Mouse (Mus musculus): Measurements from ENCODE around the gene Apol8. TPM values are rescaled to one million over a fixed set of nuclear protein-coding genes. Genes with fewer than 3 reads are reported as not detected.
A peak's percentile ranks its signal among the peaks of the same experiment; 100 is the strongest.

The Apol8 gene
- not detected in 2 replicates for polyA plus RNA-seq (2014; fragmentation: Nextera tagmentation; extraction: Ambion mirVana)

DNA sequence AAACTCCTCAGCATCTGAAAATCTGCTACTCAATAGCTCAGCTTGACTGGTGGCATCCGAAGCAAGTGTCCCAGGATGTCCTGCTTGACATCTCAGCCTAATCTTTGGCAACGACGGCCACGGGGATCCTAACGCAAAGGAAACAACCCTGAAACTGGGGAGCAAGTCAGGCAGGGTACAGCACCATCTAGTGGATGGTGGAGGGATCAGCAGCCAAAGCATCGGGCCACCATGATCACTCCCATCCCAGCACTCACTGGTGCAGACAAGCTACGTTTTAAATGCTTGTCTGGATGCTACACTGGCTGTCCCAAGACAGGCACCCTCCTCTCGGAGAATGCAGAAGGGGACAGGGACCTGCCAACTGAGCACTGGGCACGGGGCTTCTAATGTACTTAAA is at the start of gene Apol8:
Apol8 (minus strand) TSS at position 156 of the 400 bp plus-strand sequence.
- ATAC-seq (ENCODE audit: insufficient read depth) (no peak), DNase-seq (peak; percentile 79)
- Histone ChIP-seq H3K9ac (no peak within 1 kb of the TSS; the same call in 1 of the 2 replicates), H3K27ac (ENCODE audit: low read depth) (no peak within 1 kb of the TSS), H3K27me3 (ENCODE audit: insufficient read depth, low read length) (no peaks in the 10 kb centered on the region), H3K4me3 (ENCODE audit: low read depth, low read length) (no peak within 1 kb of the TSS), H3K4me1 (ENCODE audit: insufficient read depth) (no peaks in the 10 kb centered on the region), H3K36me3 (ENCODE audit: insufficient read depth) (peaks cover 26% of the 10 kb centered on the region), H3K9me3 (ENCODE audit: low read depth, low read length) (no peaks in the 10 kb centered on the region), H3K4me2 (no peak within 1 kb of the TSS)
- peak; percentile 90 for TF ChIP-seq CTCF (IDR thresholded peaks at IDR 0.05; ENCODE audit: low read depth)
- 5% methylated on average over 9 of the region's 9 CpGs for WGBS

DNA sequence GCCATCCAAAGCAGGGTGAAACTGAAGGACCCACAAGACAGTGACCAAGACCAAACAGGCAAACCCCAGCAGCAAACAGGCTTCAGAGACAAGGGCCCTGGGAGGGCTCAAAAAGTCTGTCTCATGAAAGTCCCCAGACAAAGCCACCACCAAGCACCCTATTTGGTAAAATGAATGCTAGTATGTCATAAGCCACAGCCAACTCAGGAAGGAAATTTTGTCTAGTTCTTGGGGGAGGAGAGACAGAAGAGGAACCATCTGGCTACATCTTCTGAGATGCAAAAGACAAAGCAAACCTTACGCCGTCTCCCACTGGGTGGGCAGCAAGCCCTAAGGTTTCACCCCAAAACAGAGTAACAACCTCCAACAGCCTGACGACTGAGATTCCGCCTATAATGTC is 48.9 kb upstream of the Apol8 start:
- Histone ChIP-seq H3K4me1 (ENCODE audit: insufficient read depth) (0 out of 2 replicates have a peak, but pooled peaks cover 9% of the 10 kb centered on the region), H3K4me3 (ENCODE audit: low read depth, low read length) (no peak overlapping the region), H3K27me3 (ENCODE audit: insufficient read depth, low read length) (no peaks in the 10 kb centered on the region), H3K4me2 (no peak overlapping the region), H3K9me3 (ENCODE audit: low read depth, low read length) (no peaks in the 10 kb centered on the region), H3K27ac (ENCODE audit: low read depth) (no peak overlapping the region), H3K36me3 (ENCODE audit: insufficient read depth) (peaks cover 91% of the 10 kb centered on the region), H3K9ac (no peak overlapping the region)
- 83% methylated on average over 4 of the region's 4 CpGs for WGBS
- TF ChIP-seq CTCF (IDR thresholded peaks at IDR 0.05; ENCODE audit: low read depth) = no peak
- ATAC-seq (ENCODE audit: insufficient read depth) (no peak), DNase-seq (no peak)

DNA sequence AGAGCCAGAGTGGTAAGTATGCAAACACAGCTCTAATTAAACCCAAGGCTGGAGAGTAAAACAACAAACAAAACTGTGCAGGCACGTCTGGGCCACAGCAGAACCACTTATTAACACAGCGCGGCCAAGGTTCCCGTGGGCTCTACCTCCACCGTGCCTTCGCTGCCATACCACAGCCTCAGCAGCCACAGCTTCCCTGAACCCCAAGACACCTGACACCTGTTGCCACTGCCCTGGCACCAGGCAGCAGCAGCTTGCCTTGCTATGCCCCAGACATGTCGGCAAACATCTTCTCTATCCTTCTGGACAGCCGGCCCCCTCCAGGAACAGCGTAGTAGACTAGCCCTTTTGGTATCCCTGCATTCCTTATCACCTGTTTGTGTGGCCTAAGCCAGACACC is 48.1 kb upstream of the Apol8 start:
- no peak overlapping the region for H3K4me2 ChIP-seq
- no peak for TF ChIP-seq CTCF (IDR thresholded peaks at IDR 0.05; ENCODE audit: low read depth)
- no peak overlapping the region for H3K9ac ChIP-seq
- no peaks in the 10 kb centered on the region for H3K9me3 ChIP-seq (ENCODE audit: low read depth, low read length)
- 66% methylated on average over 9 of the region's 9 CpGs for WGBS
- H3K36me3 ChIP-seq (ENCODE audit: insufficient read depth) = peaks cover 85% of the 10 kb centered on the region
- ATAC-seq (ENCODE audit: insufficient read depth) (no peak), DNase-seq (no peak)
- no peak overlapping the region for H3K4me3 ChIP-seq (ENCODE audit: low read depth, low read length)
- no peaks in the 10 kb centered on the region for H3K27me3 ChIP-seq (ENCODE audit: insufficient read depth, low read length)
- H3K4me1 ChIP-seq (ENCODE audit: insufficient read depth) = peaks cover 14% of the 10 kb centered on the region; the same call in 1 of the 2 replicates
- no peak overlapping the region for H3K27ac ChIP-seq (ENCODE audit: low read depth)

DNA sequence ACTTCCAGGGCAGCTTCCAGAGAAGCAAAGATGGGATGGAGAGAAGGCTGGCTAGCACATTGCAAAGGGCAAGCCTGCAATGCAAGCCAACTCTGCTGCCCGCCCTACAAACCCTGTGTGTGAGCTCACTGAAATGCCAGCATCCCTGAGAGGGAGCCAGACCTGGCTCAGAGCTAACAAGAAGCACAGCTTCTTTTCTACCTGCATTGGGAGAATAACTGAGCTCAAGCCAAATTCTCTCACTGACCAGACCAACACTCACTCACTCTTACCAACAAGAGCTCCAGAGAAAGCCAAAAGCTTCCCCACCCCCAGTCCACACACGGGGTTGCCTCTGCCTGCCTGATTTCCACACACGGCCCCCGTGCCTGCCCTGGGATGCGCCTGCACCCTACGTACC is 47.7 kb upstream of the Apol8 start:
- H3K4me2 ChIP-seq = no peak overlapping the region
- TF ChIP-seq CTCF (IDR thresholded peaks at IDR 0.05; ENCODE audit: low read depth) = no peak
- WGBS = 81% methylated on average over 6 of the region's 6 CpGs
- no peak overlapping the region for H3K27ac ChIP-seq (ENCODE audit: low read depth)
- H3K4me1 ChIP-seq (ENCODE audit: insufficient read depth) = peaks cover 18% of the 10 kb centered on the region
- DNase-seq (no peak), ATAC-seq (ENCODE audit: insufficient read depth) (no peak)
- no peak overlapping the region for H3K4me3 ChIP-seq (ENCODE audit: low read depth, low read length)
- no peaks in the 10 kb centered on the region for H3K9me3 ChIP-seq (ENCODE audit: low read depth, low read length)
- H3K36me3 ChIP-seq (ENCODE audit: insufficient read depth) = peaks cover 85% of the 10 kb centered on the region
- no peak overlapping the region for H3K9ac ChIP-seq
- H3K27me3 ChIP-seq (ENCODE audit: insufficient read depth, low read length) = no peaks in the 10 kb centered on the region

DNA sequence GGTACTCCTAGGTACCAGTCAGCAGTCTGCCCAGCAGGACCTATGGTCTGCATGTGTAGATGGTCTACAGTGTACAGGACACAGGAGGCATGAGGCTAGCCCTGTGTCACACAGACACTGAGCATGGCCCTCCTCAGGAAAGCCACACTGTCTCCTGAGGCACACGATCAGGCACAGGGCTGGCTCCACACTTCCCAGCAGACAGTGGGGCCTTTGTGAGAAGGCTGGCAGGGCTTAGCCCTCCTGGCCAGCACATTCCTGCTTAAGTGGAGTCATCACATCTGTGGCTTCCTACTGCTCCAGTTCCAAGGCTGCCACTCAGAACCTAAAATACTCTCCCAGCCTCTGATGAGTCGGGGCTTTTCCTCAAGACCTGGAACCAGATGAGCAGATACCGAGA is 46.9 kb upstream of the Apol8 start:
- Histone ChIP-seq H3K36me3 (ENCODE audit: insufficient read depth) (peaks cover 78% of the 10 kb centered on the region), H3K27me3 (ENCODE audit: insufficient read depth, low read length) (no peaks in the 10 kb centered on the region), H3K9me3 (ENCODE audit: low read depth, low read length) (no peaks in the 10 kb centered on the region), H3K4me3 (ENCODE audit: low read depth, low read length) (no peak overlapping the region), H3K27ac (ENCODE audit: low read depth) (no peak overlapping the region; the same call in 1 of the 2 replicates), H3K4me2 (no peak overlapping the region), H3K9ac (no peak overlapping the region), H3K4me1 (ENCODE audit: insufficient read depth) (peaks cover 24% of the 10 kb centered on the region)
- DNase-seq (no peak), ATAC-seq (ENCODE audit: insufficient read depth) (no peak)
- 69% methylated on average over 3 of the region's 3 CpGs for WGBS
- no peak for TF ChIP-seq CTCF (IDR thresholded peaks at IDR 0.05; ENCODE audit: low read depth)

DNA sequence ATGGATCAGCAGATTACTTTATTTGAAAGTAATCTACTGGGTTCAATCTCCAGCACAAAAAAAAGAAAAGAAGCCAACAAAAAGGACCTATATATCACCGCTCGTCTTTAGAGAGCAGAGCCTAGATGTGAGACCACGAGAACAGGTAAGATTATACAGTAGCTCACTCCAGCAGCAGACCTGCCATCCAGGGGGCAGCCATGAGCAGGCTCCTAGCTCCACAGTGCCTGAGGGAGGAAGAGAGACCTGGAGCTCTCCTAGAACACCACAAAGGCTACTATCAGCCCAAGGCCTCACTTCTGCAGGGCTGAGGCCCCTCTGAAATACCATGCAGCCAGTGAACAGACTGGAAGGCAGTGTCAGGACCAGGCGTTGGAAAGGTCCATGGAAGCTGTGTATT is 46.2 kb upstream of the Apol8 start:
- DNase-seq (peak; percentile 32), ATAC-seq (ENCODE audit: insufficient read depth) (no peak)
- no peaks in the 10 kb centered on the region for H3K9me3 ChIP-seq (ENCODE audit: low read depth, low read length)
- no peaks in the 10 kb centered on the region for H3K27me3 ChIP-seq (ENCODE audit: insufficient read depth, low read length)
- no peak overlapping the region for H3K9ac ChIP-seq
- H3K27ac ChIP-seq (ENCODE audit: low read depth) = peak overlapping the region; percentile 50; the same call in 1 of the 2 replicates
- peak; percentile 46 for TF ChIP-seq CTCF (IDR thresholded peaks at IDR 0.05; ENCODE audit: low read depth)
- WGBS = 83% methylated on average over 4 of the region's 4 CpGs
- H3K4me1 ChIP-seq (ENCODE audit: insufficient read depth) = peaks cover 32% of the 10 kb centered on the region
- no peak overlapping the region for H3K4me3 ChIP-seq (ENCODE audit: low read depth, low read length)
- peaks cover 73% of the 10 kb centered on the region for H3K36me3 ChIP-seq (ENCODE audit: insufficient read depth)
- H3K4me2 ChIP-seq = no peak overlapping the region

DNA sequence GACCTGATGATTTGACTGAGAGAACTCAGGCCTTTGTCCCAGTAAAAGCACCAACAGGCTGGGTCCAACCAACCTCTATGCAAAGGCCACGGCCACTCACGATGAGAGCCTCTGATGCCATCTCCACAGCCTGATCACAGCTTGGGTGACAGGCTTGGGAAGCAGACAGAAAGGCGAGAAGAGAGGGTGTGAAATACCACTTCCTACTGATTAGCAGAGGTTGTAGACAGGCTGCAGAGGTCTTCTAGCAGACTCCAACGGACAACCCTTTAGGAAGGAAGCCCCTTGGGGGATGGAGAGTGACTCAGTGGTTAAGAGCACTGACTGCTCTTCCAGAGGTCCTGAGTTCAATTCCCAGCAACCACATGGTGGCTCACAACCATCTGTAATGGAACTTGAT is 44.4 kb upstream of the Apol8 start:
- ATAC-seq (ENCODE audit: insufficient read depth) (no peak), DNase-seq (no peak)
- peak overlapping the region; percentile 95 for H3K27ac ChIP-seq (ENCODE audit: low read depth)
- H3K9ac ChIP-seq = no peak overlapping the region
- TF ChIP-seq CTCF (IDR thresholded peaks at IDR 0.05; ENCODE audit: low read depth) = no peak
- no peaks in the 10 kb centered on the region for H3K27me3 ChIP-seq (ENCODE audit: insufficient read depth, low read length)
- no peak overlapping the region for H3K4me2 ChIP-seq
- H3K4me1 ChIP-seq (ENCODE audit: insufficient read depth) = peaks cover 30% of the 10 kb centered on the region
- no peaks in the 10 kb centered on the region for H3K9me3 ChIP-seq (ENCODE audit: low read depth, low read length)
- no peak overlapping the region for H3K4me3 ChIP-seq (ENCODE audit: low read depth, low read length)
- 53% methylated on average over 4 of the region's 4 CpGs for WGBS
- peaks cover 70% of the 10 kb centered on the region for H3K36me3 ChIP-seq (ENCODE audit: insufficient read depth)

DNA sequence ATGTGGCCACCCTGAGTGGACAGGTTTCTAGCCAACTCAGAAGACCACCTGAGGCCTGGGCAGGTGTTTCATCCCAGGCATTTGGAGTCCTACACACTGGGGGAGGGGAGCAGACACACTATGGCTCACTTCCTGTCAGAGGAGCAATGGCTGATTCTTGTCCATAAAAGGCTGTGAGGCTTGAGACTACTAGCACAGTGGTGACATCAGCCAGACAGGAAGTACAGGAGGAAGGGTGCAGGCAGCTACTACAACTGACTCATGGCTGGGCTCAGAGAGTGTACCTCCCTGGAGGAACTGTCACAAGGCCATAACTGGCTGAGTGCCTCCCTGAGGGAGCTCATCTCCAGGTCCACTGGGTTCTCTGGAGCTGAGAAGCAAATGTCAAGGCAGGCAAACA is 43.7 kb upstream of the Apol8 start:
- peak; percentile 74 for DNase-seq
- H3K9me3 ChIP-seq (ENCODE audit: low read depth, low read length) = no peaks in the 10 kb centered on the region
- H3K9ac ChIP-seq = no peak overlapping the region
- H3K4me3 ChIP-seq (ENCODE audit: low read depth, low read length) = no peak overlapping the region
- no peaks in the 10 kb centered on the region for H3K27me3 ChIP-seq (ENCODE audit: insufficient read depth, low read length)
- no peak for TF ChIP-seq CTCF (IDR thresholded peaks at IDR 0.05; ENCODE audit: low read depth)
- H3K4me1 ChIP-seq (ENCODE audit: insufficient read depth) = peaks cover 30% of the 10 kb centered on the region
- peak overlapping the region; percentile 95 for H3K27ac ChIP-seq (ENCODE audit: low read depth)
- no peak overlapping the region for H3K4me2 ChIP-seq
- peak; percentile 35; the same call in 1 of the 2 replicates for ATAC-seq (ENCODE audit: insufficient read depth)
- peaks cover 72% of the 10 kb centered on the region for H3K36me3 ChIP-seq (ENCODE audit: insufficient read depth)

All from lung, embryonic 14.5 days (tissue).